Mouse (Mus musculus) neural tube, embryonic 10.5 days (tissue): Measurements from ENCODE around the gene Klf9.

Experiments
- DNase-seq: peaks from one replicate; pipeline ENCODE4 v3.0.0-alpha.2; 2017; ENCODE audit warnings: low spot score; ENCODE audit errors: extremely low spot score

The Klf9 gene

DNA sequence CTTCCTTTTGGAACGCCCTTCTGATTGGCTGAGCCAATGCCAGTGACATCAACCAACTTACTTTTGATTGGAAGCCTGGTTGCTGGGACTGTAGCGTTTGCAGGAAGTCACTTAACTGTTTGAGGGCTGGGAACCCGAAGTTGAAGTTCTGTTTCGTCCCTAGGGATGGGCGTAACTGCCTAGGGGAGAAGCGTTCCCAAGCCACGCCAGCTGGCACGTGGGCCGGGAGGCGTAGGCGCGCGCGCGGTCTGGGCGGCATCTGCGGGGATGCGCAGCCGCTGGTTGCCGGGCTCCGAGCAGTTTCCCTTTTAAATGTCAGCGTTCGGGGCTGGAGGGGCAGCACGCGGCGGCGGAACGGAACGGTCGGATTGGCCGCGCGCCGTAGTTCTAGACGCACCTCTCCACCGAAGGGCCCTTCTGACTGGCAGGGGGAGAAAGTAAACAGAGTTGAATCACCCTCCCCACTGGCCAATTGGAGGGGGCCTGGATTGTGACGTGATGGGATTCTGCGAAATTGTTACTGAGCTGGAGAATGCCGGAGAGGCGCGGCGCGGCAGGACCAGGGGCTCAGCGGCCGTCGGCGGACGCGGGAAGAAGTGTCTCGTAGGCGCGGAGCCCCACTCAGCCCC lies at the start of gene Klf9:
Gene Klf9 (plus strand): TSS at position 538 of the 629 bp plus-strand sequence.
- peak; percentile 90 for DNase-seq

DNA sequence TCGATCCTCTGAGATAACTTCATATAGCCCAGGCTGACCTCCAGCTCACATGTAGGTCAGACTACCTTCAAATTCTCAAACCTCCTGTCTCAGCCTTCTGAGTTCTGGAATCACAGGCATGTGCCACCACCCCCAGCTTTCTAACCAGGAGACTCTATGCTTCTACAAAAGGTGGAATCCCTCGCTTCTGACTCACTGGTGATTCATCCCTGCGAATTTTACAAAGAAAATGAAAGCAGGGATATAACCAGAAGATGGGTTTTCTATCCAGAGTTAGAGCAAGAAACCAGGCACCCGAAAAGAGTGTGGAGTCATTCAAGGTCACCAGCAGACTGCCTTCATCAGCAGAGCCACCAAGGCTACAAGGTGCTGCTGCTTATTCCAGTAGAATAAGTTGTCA lies 49.4 kb upstream of the Klf9 start:
- no peak for DNase-seq

DNA sequence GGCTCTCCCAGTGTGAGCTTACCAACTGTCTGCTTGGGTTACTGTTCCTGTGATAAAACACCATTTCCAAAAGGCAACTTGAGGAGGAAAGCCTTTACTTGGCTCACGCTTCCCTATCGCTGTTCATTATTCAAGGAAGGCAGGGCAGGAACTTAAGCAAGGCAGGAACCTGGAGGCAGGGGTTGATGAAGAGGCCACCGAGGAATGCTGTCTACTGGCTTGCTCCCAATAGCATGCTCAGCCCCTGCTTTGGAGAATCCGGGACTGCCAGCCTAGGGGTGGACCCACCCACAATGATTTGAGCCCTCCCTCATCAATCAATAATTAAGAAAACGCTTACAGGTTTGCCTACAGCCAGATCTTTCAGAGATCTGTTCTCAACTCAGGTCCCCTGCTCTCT lies 47.5 kb upstream of the Klf9 start:
- no peak for DNase-seq

DNA sequence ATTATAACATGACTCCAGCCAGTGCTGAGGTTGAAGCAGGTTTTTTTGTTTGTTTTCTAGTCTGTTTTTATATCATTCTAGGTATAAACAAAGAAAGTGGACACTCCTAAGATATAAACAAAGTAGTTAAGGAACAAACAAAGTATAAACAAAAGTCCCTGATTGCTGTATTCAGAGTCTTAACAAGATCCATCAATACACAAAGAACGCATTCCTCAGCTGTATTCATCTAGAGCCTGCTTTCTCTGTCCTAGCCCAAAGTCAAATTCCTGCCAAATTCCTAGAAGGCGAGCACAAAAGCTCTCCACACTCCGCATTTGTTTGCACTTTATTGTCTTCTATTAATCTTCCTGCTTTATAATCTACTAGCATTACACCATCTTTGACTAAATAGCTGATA lies 46.1 kb upstream of the Klf9 start:
- no peak for DNase-seq

DNA sequence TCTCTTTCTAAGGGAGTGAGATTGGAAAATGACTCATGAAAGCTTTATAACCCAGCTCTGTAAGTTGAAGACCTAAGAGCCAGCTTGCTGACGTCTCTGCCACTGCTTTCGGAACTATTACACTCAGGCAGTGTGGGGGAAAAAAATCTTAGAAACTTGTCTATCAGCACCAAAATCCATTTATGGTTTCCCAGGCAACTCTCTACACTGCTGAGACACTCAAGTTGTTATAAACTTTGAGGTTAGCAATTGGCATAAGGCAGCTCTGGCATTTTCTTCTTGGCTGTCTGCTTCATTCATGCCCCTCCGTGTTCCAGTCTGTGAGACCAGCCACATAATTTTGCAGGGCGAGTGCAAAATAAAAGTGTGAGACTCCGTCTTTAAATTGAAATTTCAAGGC lies 34.2 kb upstream of the Klf9 start:
- no peak for DNase-seq

DNA sequence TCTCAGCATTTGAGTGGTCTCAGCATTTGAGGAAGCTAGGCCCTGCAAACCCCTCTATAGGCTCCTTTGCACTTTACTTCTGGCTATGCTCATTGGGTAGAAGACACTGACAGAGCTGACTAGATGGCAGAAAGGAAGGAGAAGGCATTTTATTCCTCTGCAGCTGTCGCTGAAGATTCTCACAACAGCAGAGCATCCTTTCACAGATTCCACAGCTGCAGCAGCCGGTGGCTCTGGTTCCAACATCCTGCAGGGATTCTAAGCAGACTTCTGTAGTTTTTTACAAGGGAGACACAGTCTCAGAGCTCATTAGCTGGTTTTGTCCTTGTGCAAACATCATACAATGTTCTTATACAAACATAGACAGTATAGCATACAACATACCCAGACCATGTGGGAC lies 33.7 kb upstream of the Klf9 start:
- no peak for DNase-seq

DNA sequence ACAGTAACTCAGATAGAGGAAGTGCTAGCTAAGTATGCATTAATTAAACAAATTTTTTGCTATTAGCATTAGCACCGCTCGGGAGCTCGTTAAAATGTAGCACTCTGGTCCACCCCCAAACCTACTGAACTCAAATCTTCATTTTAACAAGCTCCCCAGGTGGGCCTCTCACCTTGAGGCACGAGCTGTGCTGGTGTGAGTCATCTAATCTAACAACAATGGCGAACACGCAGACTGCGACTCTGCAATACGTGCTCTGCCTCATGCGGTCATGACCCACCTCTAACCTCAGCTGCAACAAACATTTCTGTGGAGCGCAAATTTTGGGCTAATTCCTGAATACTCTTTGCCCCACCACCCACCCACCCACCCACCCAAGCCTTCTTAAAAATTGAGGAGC lies 19.2 kb upstream of the Klf9 start:
- no peak for DNase-seq

DNA sequence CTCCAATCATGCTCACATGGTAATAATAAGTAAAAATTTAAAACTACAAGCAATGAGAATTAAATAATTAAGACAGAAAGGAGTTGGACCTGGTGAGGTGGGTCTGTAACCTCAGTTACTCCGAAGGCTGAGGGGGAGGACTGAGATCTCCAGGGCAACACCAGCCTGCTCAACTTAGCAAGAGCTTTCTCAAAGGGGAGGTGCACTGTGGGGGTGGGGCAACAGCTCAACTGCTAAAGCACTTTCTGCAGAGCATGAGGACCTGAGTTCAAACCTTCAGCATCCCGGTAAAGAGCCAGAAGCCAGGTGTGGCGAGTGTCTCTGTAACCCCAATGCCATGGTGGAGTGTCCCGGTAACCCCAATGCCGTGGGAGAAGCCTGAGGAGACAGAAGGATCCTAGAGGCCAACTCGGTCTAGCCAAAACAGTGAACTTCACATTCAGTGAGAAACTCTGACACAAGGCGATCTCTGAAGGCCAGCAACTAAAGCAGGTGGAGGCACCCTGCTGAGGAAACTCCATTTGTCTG lies 16.9 kb upstream of the Klf9 start:
- no peak for DNase-seq

DNA sequence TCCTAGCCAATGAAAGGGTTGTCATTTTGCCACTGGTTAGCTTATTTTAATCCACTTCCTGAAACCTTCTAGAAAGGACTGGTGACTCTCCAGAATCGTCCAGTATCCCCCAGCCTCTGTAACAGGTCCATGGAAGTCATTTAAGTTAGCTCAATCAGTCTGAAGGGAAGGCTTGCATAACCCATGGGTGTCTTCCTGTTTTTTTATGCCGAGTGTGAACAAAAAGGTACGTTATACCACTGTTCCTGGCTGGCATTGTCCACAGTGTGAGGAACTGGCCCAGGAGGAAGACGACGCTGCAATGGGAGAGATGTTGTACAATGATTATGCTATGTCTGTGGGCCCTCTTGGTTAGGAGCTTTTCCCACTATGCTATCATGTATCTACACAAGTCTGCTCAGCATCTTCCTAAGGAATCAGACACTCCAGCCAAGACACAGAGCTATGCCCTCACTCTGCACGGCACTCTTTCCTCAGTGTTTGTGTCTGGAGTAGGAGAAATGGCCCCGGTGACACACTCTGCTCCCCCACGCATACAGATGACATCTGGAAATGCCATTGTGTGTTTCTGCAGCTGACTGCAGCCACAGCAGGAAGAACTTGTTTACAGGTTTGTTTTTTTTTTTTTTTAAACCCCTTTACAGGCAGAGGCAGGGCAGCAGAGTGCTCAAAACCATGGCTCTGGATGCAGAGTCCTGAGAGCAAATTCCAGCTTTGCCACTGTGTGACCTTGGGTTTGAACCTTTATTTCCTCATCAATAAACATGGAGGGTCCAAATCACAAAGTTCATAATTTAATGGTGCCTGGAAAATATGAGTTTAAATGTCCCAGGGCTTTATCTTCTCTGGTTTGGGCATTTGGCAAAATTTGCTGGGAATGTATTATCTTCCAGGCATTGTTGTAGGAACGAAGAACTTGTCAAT lies 15.5 kb upstream of the Klf9 start:
- DNase-seq: no peak

DNA sequence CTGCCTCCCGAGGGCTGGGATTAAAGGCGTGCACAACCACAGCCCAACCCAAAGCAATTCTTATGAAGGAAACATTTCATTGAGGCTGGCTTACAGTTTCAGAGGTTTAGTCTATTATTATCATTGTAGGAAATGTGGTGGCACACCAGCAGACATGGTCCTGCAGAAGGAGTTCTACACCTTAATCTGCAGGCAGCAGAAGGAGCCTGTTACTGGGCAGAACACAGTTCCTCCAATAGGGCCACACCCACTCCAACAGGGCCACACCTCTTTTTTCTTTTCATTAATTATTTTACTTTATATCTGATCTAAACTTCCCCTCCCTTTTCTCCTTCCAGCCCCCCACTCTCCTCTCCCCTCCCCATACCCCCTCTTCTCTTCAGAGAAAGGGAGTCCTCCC lies 11.1 kb upstream of the Klf9 start:
- DNase-seq: no peak

DNA sequence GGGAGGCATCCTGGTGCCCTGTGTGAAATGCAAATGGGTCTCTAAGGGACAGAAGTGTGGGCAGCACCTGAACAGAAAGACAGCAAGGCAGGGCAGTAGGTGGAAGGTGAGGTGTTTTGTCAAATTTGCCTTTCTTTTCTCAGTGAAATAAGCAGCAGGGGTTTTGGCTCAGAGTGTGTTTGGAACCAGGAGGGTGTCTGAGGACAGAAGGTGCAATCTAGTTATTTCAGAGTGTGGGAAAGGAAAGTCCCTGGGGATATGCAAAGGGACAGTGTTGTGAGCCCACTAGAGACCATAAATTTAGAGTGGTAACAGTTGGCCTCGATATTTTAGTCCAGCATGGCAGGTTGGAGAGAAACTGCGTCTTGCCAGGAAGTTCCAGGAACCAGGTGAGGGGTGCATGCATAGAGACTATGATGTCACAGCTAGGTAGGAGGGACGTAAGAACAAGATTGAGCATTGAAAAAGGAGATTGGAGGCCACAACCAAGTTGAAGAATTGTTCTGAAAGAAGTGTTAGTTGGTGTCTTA lies 8.9 kb upstream of the Klf9 start:
- no peak for DNase-seq

DNA sequence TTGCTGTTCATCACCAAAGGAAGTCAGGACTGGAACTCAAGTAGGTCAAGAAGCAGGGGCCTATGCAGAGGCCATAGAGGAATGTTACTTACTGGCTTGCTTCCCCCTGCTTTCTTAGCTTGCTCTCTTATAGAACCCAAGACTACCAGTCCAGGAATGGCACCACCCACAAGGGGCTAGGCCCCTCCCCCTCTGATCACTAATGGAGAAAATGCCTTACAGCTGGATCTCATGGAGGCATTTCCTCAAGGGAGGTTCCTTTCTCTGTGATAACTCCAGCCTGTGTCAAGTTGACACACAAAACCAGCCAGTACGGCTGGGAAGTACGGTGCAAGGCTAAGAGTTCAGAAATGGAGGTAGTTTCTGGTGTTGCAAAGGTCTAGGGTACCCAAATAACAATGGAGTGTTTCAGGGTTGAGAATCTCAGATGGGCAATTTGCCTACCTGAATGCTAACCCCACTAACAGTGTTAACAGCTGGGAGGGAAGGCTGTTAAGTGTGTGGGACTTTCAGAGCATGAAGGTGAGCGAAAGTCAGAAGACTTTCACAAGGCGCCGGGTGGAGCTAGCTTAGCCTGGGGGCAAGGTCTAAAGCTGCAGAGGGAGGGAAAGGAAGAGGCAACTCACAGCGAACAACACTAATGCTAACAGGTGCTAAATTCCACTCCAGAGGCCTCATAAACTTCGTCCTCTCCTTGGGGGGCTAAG lies 8.2 kb upstream of the Klf9 start:
- no peak for DNase-seq

DNA sequence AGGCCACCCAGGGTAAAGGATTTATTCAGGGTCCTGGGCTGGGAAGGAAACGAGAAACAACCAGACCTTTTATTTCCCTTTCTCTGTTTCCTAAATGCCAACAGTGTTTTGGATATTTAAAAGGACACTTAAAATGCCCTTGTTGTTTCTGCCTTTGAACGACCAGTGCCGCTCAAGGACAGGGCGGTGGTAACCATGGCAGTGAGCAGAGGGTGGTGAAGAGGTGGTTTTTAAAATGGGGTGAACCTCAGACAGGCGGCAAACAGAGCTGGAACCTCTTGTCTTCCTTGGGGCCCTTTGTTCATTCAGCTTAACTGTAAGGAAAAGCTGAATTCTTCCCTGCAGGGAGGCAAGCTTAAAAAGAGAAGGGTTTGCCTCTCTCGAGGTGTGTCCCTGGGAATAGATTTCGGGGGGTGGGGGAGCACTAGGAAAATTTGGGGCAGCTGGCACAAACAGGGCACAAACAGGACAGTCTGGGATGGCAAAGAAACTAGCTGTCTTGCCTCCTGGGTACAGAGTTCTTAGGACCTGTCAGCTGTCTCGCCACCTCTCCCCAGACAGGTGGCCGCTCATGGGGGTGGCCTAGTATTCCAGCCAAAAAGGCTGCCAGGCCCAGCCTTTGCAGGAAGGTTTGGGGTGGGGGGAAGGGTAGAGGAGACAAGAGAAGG lies 7.5 kb upstream of the Klf9 start:
- DNase-seq: no peak

DNA sequence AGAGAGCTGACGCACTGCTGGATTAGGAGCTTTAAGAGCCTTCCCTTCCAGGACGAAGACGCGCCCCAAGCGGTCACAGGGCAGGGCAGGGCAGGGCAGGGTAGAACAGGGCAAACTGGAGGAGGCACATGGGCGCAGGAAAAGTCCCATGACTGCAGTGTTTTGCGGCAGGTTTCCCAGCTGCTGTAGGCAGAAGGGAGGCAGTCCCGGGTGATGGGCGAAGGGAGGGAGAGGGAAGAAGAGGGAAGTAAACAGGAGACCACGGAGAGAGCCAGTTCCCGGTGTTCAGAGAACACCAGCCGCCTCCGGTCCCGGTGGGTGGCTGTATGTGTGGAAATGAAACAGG lies 7.0 kb upstream of the Klf9 start:
- peak; percentile 47 for DNase-seq

DNA sequence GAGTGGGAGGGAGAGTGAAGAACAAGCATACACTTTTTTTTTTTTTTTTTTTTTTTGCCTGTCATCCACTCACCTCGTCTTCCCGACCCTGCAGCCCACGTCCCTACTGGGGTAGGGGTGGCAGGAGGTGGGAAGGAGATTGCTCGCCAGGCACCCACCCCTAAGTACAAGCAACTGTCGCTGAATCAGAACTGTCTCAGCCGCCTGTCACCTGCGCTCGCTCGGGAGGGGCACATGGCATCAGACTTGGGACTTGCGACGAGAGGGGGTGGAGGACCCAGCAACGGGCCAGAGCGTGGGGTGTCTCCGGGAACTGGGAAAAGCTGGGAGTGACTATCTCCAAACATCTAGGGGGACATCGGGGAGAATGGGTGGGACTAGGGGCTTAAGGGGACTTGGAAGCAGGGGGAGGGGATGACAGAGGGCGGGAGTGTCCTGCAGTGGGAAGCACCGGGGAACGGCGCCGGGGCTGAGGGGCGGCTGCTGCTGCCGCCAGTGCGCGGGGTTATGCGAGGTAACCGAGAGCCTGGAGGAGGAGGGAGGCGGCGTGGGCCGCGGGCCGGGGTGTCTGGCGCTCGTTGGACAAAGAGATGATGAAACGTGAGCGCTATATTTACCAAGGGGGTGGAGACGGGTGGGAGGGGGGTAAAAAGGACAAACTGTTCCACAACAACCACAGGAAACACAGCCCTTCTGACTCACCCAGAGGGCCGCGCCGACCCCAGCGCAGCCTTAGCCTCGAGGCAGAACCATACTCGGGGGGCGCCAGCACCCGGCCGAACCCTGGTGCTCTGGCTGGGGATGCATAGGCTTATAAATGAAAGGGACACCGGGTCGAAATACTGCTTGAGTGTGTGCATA lies 6.4 kb upstream of the Klf9 start:
- DNase-seq: peak; percentile 65

DNA sequence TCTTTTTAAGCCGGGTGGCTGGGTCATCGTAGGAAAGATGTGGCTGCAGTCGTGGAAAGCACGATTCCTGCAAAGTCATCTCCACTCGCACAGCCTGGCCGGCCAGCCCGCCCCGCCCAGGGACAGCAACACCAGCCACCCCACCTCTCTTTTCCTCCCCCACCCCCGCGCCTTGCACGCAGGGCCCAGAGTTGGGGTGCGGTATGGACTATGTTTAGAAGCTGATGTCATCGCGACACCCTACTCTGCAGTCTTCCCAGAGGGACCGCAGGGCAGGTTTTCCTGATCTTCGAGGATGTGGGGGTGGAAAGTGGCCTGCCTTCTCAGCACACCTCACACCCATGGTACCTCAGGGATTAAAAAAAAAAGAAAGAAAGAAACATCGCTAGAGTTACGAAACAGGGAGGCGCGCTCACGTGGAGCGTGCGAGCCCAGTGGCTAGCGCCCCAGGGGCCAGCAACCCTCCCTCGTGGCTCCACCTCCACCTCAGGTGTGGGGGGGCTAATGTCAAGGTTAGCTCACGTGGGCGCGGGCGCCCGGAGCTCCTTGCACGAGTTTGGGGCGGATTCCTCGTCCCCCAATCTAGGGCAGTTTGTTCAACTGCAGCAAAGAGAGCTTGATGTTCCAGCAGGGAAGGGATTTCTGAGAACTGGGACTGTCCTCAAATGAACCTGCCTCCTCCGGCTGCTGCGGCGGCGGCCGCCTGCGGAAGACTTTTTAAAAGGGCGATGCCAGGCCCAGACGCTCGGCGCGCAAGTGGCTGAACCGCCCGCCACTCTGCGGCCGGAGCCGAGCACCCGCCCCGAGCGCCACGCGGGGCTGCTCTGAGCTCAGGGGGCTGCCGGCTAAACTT lies 5.5 kb upstream of the Klf9 start:
- DNase-seq: peak; percentile 55

DNA sequence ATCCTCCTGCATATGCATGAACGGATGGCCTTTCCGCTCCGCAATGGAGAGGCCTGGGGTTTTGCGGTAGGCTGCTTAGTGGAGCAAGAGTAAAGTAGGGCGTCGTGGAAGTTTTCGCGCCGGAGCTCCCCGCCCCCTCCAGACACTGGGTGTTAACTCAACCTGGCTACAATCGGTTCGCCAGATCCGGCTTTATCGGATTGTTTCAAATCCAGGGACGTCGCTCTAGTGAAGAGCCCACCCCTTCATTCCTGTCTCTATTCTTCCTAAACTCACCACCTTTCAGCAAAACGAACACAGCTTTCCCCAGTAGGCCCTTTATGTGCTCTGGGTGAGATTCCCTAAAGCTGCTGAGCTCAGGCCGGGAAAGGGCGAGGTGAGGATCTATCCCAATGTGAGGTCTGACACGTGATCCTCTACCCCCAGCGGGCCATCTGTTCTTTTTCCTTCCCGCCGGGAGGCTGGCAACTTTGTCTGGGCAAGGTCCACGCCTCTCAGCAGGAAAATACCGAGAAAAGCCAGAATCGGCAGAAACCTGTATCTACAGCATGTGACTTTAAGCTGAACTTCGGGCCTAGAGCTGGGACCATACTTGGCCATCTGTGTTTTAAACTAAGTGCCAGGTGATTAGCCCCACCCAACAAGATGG lies 4.7 kb upstream of the Klf9 start:
- peak; percentile 75 for DNase-seq

DNA sequence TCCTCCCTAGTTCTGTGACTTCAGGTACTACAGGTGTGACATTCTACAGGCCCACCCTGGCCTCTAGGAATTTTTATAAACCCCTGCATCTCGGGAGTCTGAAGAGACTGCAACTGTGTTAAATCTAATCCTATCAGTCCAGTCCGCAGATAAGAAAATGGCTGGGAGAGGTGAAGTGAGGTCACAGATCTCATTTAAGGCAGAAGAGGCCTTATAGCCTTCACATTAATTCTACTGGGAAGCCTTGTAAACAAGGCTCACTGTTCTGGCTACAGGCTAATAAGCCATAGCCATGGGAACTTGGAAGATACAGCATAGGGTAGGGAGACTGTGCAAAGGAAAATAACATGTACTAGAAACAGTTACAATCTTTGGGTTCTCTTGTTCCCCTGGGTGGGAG lies 3.7 kb upstream of the Klf9 start:
- DNase-seq: no peak
